Mouse (Mus musculus): ENCODE results near the gene Naip5. TPM values are rescaled to one million over a fixed set of nuclear protein-coding genes. Genes with fewer than 3 reads are reported as not detected.
A peak's percentile ranks its signal among the peaks of the same experiment; 100 is the strongest.
"Not testable (repeated sequence)": the region's sequence is repeated elsewhere in the genome, so short reads cannot be mapped to it uniquely, and the experiment has no call there.

Naip5 gene
- polyA plus RNA-seq, 1 experiment from 2014 or later: 0.38 TPM

- not testable (repeated sequence) for H3K9ac ChIP-seq (ENCODE audit: low read depth, low read length)
- WGBS: 27% methylated on average over 2 of the region's 2 CpGs
- TF ChIP-seq CTCF (IDR thresholded peaks at IDR 0.05; ENCODE audit: low read depth): 0 out of 2 replicates have a peak, but pooled peaks have one; percentile 9
Measured at GRCm38 (mm10) chr13:100166378-100166777, 79.7 kb downstream of the Naip5 start.

GRCm38 (mm10) chr13:100162467-100162866, 83.7 kb downstream of the Naip5 start:
- not testable (repeated sequence) for H3K4me2 ChIP-seq (ENCODE audit: low read length); H3K4me1 ChIP-seq (replicated peaks; ENCODE audit: insufficient read depth, low read length); H3K36me3 ChIP-seq (ENCODE audit: insufficient read depth, low read length); H3K4me3 ChIP-seq (replicated peaks; ENCODE audit: low read depth, low read length); DNase-seq (ENCODE audit: low spot score); H3K27ac ChIP-seq; H3K27me3 ChIP-seq (ENCODE audit: insufficient read depth, low read length); H3K9ac ChIP-seq (ENCODE audit: low read depth, low read length); H3K9me3 ChIP-seq (replicated peaks; ENCODE audit: low read length); ATAC-seq (replicated peaks; ENCODE audit: low FRiP score, low read depth)

More at GRCm38 (mm10) chr13:100166378-100166777, 79.7 kb downstream of the Naip5 start:
- ATAC-seq (replicated peaks; ENCODE audit: low FRiP score, low read depth); H3K36me3 ChIP-seq (ENCODE audit: insufficient read depth, low read length); H3K4me3 ChIP-seq (replicated peaks; ENCODE audit: low read depth, low read length); H3K4me2 ChIP-seq (ENCODE audit: low read length); H3K27ac ChIP-seq; H3K9me3 ChIP-seq (replicated peaks; ENCODE audit: low read length); H3K27me3 ChIP-seq (ENCODE audit: insufficient read depth, low read length); H3K4me1 ChIP-seq (replicated peaks; ENCODE audit: insufficient read depth, low read length): not testable (repeated sequence)
- DNase-seq (ENCODE audit: low spot score): peak; percentile 58

Other genes starting within 250 kb of the Naip5 start
- gene Mccc2, start 230.7 kb downstream of the Naip5 start, polyA plus RNA-seq (2015; fragmentation: Nextera tagmentation; extraction: Ambion mirVana): 73.4 and 77.8 TPM in 2 replicates
- gene Bdp1, start 142.3 kb downstream of the Naip5 start, polyA plus RNA-seq (2015; fragmentation: Nextera tagmentation; extraction: Ambion mirVana): 21.6 and 21.8 TPM in 2 replicates
- gene Serf1, start 138.3 kb downstream of the Naip5 start, polyA plus RNA-seq (2015; fragmentation: Nextera tagmentation; extraction: Ambion mirVana): 198 and 216 TPM in 2 replicates
- gene Smn1, start 121.5 kb downstream of the Naip5 start, polyA plus RNA-seq (2015; fragmentation: Nextera tagmentation; extraction: Ambion mirVana): 44.1 and 44.8 TPM in 2 replicates
- gene Naip2, start 44.2 kb downstream of the Naip5 start, polyA plus RNA-seq (2015; fragmentation: Nextera tagmentation; extraction: Ambion mirVana): 0.51 and 0.57 TPM in 2 replicates
- 0.18 and 0.19 TPM in 2 replicates for gene Naip6, start 71.4 kb upstream of the Naip5 start, polyA plus RNA-seq (2015; fragmentation: Nextera tagmentation; extraction: Ambion mirVana)
- gene Naip1, start 206.5 kb upstream of the Naip5 start, polyA plus RNA-seq (2015; fragmentation: Nextera tagmentation; extraction: Ambion mirVana): not detected in 2 replicates
- 66.3 and 67.9 TPM in 2 replicates for gene Gtf2h2, start 246.3 kb upstream of the Naip5 start, polyA plus RNA-seq (2015; fragmentation: Nextera tagmentation; extraction: Ambion mirVana)